11 mouse cellular contexts compared by ENCODE assay signal in genomic region chr10:87058926-87059325, GRCm38 (mm10). TPM values are rescaled to one million over a fixed set of nuclear protein-coding genes. Genes with fewer than 3 reads are reported as not detected.
DNase-seq lines count a peak whose midpoint lies in the region; ATAC-seq and TF ChIP-seq lines count a peak whose summit lies in the region.
"Had no signal": no experiment of that assay in that cellular context is flagged by ENCODE, and none has a peak within 500 bp of the region (broad histone marks: within the 10 kb centered on the region; RNA-seq: fewer than 3 reads in every experiment).

No protein-coding gene starts in this region.

- H3K27ac ChIP-seq in intestine, embryonic 14.5 days (ENCODE audit: low read depth): no peak overlapping the region
- H3K27ac ChIP-seq in intestine, postnatal 0 days (ENCODE audit: low read depth, low read length): no peak overlapping the region
- H3K27ac ChIP-seq in embryonic facial prominence, embryonic 10.5 days (replicated peaks): peak overlapping the region; percentile 79; the same call in 1 of the 2 replicates
- no peak overlapping the region; the same call in 1 of the 2 replicates for H3K27ac ChIP-seq in forebrain, postnatal 0 days (ENCODE audit: low read depth, low read length)
- H3K27ac ChIP-seq in midbrain, embryonic 12.5 days (replicated peaks): peak overlapping the region; percentile 94

- 25% methylated on average over 9 of the region's 9 CpGs for WGBS in intestine, embryonic 14.5 days
- WGBS in intestine, postnatal 0 days: 35% methylated on average over 9 of the region's 9 CpGs
- 19% methylated on average over 9 of the region's 9 CpGs for WGBS in embryonic facial prominence, embryonic 10.5 days
- WGBS in forebrain, postnatal 0 days: 5% methylated on average over 9 of the region's 9 CpGs
- WGBS in midbrain, embryonic 12.5 days: 6% methylated on average over 9 of the region's 9 CpGs

- no peaks in the 10 kb centered on the region for H3K9me3 ChIP-seq in intestine, embryonic 14.5 days (ENCODE audit: control insufficient read depth, low read length)
- no peaks in the 10 kb centered on the region for H3K9me3 ChIP-seq in intestine, postnatal 0 days (ENCODE audit: control insufficient read depth)
- no peaks in the 10 kb centered on the region for H3K9me3 ChIP-seq in embryonic facial prominence, embryonic 10.5 days
- no peaks in the 10 kb centered on the region for H3K9me3 ChIP-seq in forebrain, postnatal 0 days (ENCODE audit: low read length)
- no peaks in the 10 kb centered on the region for H3K9me3 ChIP-seq in midbrain, embryonic 12.5 days

- no peaks in the 10 kb centered on the region for H3K27me3 ChIP-seq in intestine, embryonic 14.5 days (replicated peaks; ENCODE audit: control insufficient read depth, insufficient read depth, low read length)
- H3K27me3 ChIP-seq in intestine, postnatal 0 days (replicated peaks; ENCODE audit: control insufficient read depth, insufficient read depth, low read length): no peaks in the 10 kb centered on the region
- peaks cover 21% of the 10 kb centered on the region for H3K27me3 ChIP-seq in embryonic facial prominence, embryonic 10.5 days (replicated peaks; ENCODE audit: low read depth, poor library complexity, severe bottlenecking)
- H3K27me3 ChIP-seq in forebrain, postnatal 0 days (ENCODE audit: insufficient read depth, low read length): no peaks in the 10 kb centered on the region
- H3K27me3 ChIP-seq in midbrain, embryonic 12.5 days: peaks cover 3% of the 10 kb centered on the region; the same call in 1 of the 2 replicates

- ATAC-seq in intestine, embryonic 14.5 days (replicated peaks; ENCODE audit: low FRiP score, low TSS enrichment, low read depth): 0 out of 2 replicates have a peak, but pooled peaks have one; percentile 4
- ATAC-seq in intestine, postnatal 0 days: no peak
- ATAC-seq in forebrain, postnatal 0 days: peak; percentile 40; the same call in 1 of the 2 replicates
- peak; percentile 72 for ATAC-seq in midbrain, embryonic 12.5 days (ENCODE audit: low FRiP score, low read depth)
- no peak for ATAC-seq in erythroblast, adult 5-6 weeks (replicated peaks; ENCODE audit: low FRiP score, poor library complexity, severe bottlenecking)

- no peak for DNase-seq in intestine, embryonic 14.5 days (ENCODE audit: low spot score)
- no peak for DNase-seq in embryonic facial prominence, embryonic 10.5 days (ENCODE audit: low spot score)
- no peak for DNase-seq in forebrain, postnatal 0 days
- DNase-seq in cerebellum, adult 11 months: no peak
- no peak for DNase-seq in spleen, postnatal 14 days (ENCODE audit: low spot score in 2 of 2)
- DNase-seq: adrenal gland, adult 8-10 months; kidney, adult 8-10 months; lung, adult 18-20 months had no signal

- H3K4me3 ChIP-seq in intestine, embryonic 14.5 days (ENCODE audit: low read depth, low read length): no peak overlapping the region
- H3K4me3 ChIP-seq in intestine, postnatal 0 days (ENCODE audit: low read depth, low read length): no peak overlapping the region
- H3K4me3 ChIP-seq in embryonic facial prominence, embryonic 10.5 days: peak overlapping the region; percentile 63
- H3K4me3 ChIP-seq in forebrain, postnatal 0 days (ENCODE audit: low read depth, low read length): peak overlapping the region; percentile 48
- H3K4me3 ChIP-seq in midbrain, embryonic 12.5 days: peak overlapping the region; percentile 36

- TF ChIP-seq CTCF in intestine, postnatal 0 days (IDR thresholded peaks at IDR 0.05; ENCODE audit: low read depth): no peak
- TF ChIP-seq CTCF in forebrain, postnatal 0 days (IDR thresholded peaks at IDR 0.05; ENCODE audit: low read depth): no peak

- no peaks in the 10 kb centered on the region; the same call in 1 of the 2 replicates for H3K4me1 ChIP-seq in intestine, embryonic 14.5 days (replicated peaks; ENCODE audit: control insufficient read depth, insufficient read depth, low read length)
- no peaks in the 10 kb centered on the region for H3K4me1 ChIP-seq in intestine, postnatal 0 days (replicated peaks; ENCODE audit: control insufficient read depth, insufficient read depth, low read length)
- peaks cover 19% of the 10 kb centered on the region for H3K4me1 ChIP-seq in embryonic facial prominence, embryonic 10.5 days
- H3K4me1 ChIP-seq in forebrain, postnatal 0 days (ENCODE audit: insufficient read depth): peaks cover 9% of the 10 kb centered on the region; the same call in 1 of the 2 replicates
- peaks cover 23% of the 10 kb centered on the region for H3K4me1 ChIP-seq in midbrain, embryonic 12.5 days

- H3K4me2 ChIP-seq in intestine, embryonic 14.5 days (ENCODE audit: low read length): peak overlapping the region; percentile 90
- H3K4me2 ChIP-seq in intestine, postnatal 0 days (replicated peaks; ENCODE audit: low read depth): no peak overlapping the region; the same call in 1 of the 2 replicates
- H3K4me2 ChIP-seq in forebrain, postnatal 0 days (ENCODE audit: low read depth): peak overlapping the region; percentile 86
- H3K4me2 ChIP-seq in midbrain, embryonic 12.5 days (replicated peaks): peak overlapping the region; percentile 60

- no peaks in the 10 kb centered on the region for H3K36me3 ChIP-seq in intestine, embryonic 14.5 days (ENCODE audit: control insufficient read depth, insufficient read depth, low read length)
- H3K36me3 ChIP-seq in intestine, postnatal 0 days (ENCODE audit: control insufficient read depth, insufficient read depth): no peaks in the 10 kb centered on the region
- no peaks in the 10 kb centered on the region for H3K36me3 ChIP-seq in embryonic facial prominence, embryonic 10.5 days (replicated peaks)
- H3K36me3 ChIP-seq in forebrain, postnatal 0 days (ENCODE audit: insufficient read depth): no peaks in the 10 kb centered on the region
- H3K36me3 ChIP-seq in midbrain, embryonic 12.5 days: no peaks in the 10 kb centered on the region

- H3K9ac ChIP-seq in intestine, embryonic 14.5 days (ENCODE audit: low read length): no peak overlapping the region
- H3K9ac ChIP-seq in intestine, postnatal 0 days (ENCODE audit: low read depth, low read length): no peak overlapping the region
- H3K9ac ChIP-seq in forebrain, postnatal 0 days: no peak overlapping the region
- H3K9ac ChIP-seq in midbrain, embryonic 12.5 days (replicated peaks): peak overlapping the region; percentile 54; the same call in 1 of the 2 replicates

RNA-seq across cellular contexts. Expression of gene 1700113H08Rik, which starts 1.1 kb away (rescaled TPM):
- polyA plus RNA-seq in intestine, embryonic 14.5 days (2014; fragmentation: Nextera tagmentation; extraction: Ambion mirVana): 0.14 TPM in 1 of 2 replicates, not detected in the other
- polyA plus RNA-seq in intestine, postnatal 0 days (2015; fragmentation: Nextera tagmentation; extraction: Ambion mirVana): 0.20 and 0.22 TPM in 2 replicates
- polyA plus RNA-seq in embryonic facial prominence, embryonic 10.5 days (2016; fragmentation: Nextera tagmentation; extraction: Ambion mirVana): not detected in 2 replicates
- not detected in 2 replicates for total RNA-seq in forebrain, postnatal 0 days (2014; rRNA removed)
- 0.27 and 0.30 TPM in 2 replicates for polyA plus RNA-seq in forebrain, postnatal 0 days (2015; fragmentation: Nextera tagmentation; extraction: Ambion mirVana)
- 0.22 and 0.56 TPM in 2 replicates for polyA plus RNA-seq in midbrain, embryonic 12.5 days (2016; fragmentation: Nextera tagmentation; extraction: Ambion mirVana)
- 4.8 TPM in 1 of 2 replicates, not detected in the other for total RNA-seq in erythroblast, adult 5-6 weeks (2015; ENCODE audit: low replicate concordance)
- total RNA-seq in erythroblast, adult 5-6 weeks (2017; ENCODE audit: low replicate concordance): not detected in 2 replicates
- total RNA-seq: adrenal gland, adult 8-10 months had no signal

RNA-seq across cellular contexts. Expression of gene Stab2, which starts 51.1 kb away (rescaled TPM):
- 1.3 and 2.6 TPM in 2 replicates for polyA plus RNA-seq in intestine, embryonic 14.5 days (2014; fragmentation: Nextera tagmentation; extraction: Ambion mirVana)
- 0.66 and 1.1 TPM in 2 replicates for polyA plus RNA-seq in intestine, postnatal 0 days (2015; fragmentation: Nextera tagmentation; extraction: Ambion mirVana)
- polyA plus RNA-seq in embryonic facial prominence, embryonic 10.5 days (2016; fragmentation: Nextera tagmentation; extraction: Ambion mirVana): 0.26 and 0.35 TPM in 2 replicates
- total RNA-seq in forebrain, postnatal 0 days (2014; rRNA removed): 0.19 and 0.31 TPM in 2 replicates
- polyA plus RNA-seq in forebrain, postnatal 0 days (2015; fragmentation: Nextera tagmentation; extraction: Ambion mirVana): 0.04 and 0.08 TPM in 2 replicates
- polyA plus RNA-seq in midbrain, embryonic 12.5 days (2016; fragmentation: Nextera tagmentation; extraction: Ambion mirVana): 0.04 and 0.12 TPM in 2 replicates
- 2.1 and 6.5 TPM in 2 replicates for total RNA-seq in erythroblast, adult 5-6 weeks (2015; ENCODE audit: low replicate concordance)
- 1.5 and 2.0 TPM in 2 replicates for total RNA-seq in erythroblast, adult 5-6 weeks (2017; ENCODE audit: low replicate concordance)

Comparison
In these comparisons a context has a peak if more than half of its experiments do, and no peak if none do; other contexts are left out.
1. ATAC-seq: peak in intestine, embryonic 14.5 days (single experiment), forebrain, postnatal 0 days (single experiment) and midbrain, embryonic 12.5 days (single experiment); none in intestine, postnatal 0 days (single experiment) and erythroblast, adult 5-6 weeks (single experiment).
2. H3K27ac ChIP-seq: peak in embryonic facial prominence, embryonic 10.5 days (single experiment) and midbrain, embryonic 12.5 days (single experiment); none in intestine, embryonic 14.5 days (single experiment), intestine, postnatal 0 days (single experiment) and forebrain, postnatal 0 days (single experiment).
3. H3K4me3 ChIP-seq: peak in embryonic facial prominence, embryonic 10.5 days (single experiment), forebrain, postnatal 0 days (single experiment) and midbrain, embryonic 12.5 days (single experiment); none in intestine, embryonic 14.5 days (single experiment) and intestine, postnatal 0 days (single experiment).